Mouse (Mus musculus) C2C12 (cell line): ENCODE results near the gene Dync1i1. TPM values are rescaled to one million over a fixed set of nuclear protein-coding genes. Genes with fewer than 3 reads are reported as not detected.

Experiments used
- H3K27me3 ChIP-seq: one replicate; pipeline ENCODE4 v1.6.1; 2011; ENCODE audit not compliant: control insufficient read depth, insufficient read depth, insufficient read length
- H3K36me3 ChIP-seq: one replicate; pipeline ENCODE4 v1.6.1; 2011; ENCODE audit not compliant: control insufficient read depth, insufficient read depth
- H3K4me3 ChIP-seq: one replicate; pipeline ENCODE4 v1.5.1; 2011; ENCODE audit warnings: mild to moderate bottlenecking, control low read depth; ENCODE audit not compliant: poor library complexity, insufficient read depth, severe bottlenecking
- H3K79me2 ChIP-seq: one replicate; pipeline ENCODE4 v1.6.1; 2011; ENCODE audit not compliant: control insufficient read depth, insufficient read depth
- H3K79me3 ChIP-seq: one replicate; pipeline ENCODE4 v1.6.1; 2011; ENCODE audit warnings: low read depth, control low read depth
- H3ac ChIP-seq: one replicate; pipeline ENCODE3; 2011; ENCODE audit warnings: low read depth; ENCODE audit not compliant: control insufficient read depth, insufficient read length
- CEBPB ChIP-seq: IDR thresholded peaks from one replicate; pipeline ENCODE4 v1.6.1; 2011; ENCODE audit warnings: low read depth, mild to moderate bottlenecking, control low read depth, moderate library complexity
- CTCF ChIP-seq: IDR thresholded peaks from one replicate; pipeline ENCODE4 v1.5.1; 2011; ENCODE audit not compliant: control insufficient read depth, insufficient read depth, insufficient read length
- FOSL1 ChIP-seq: IDR thresholded peaks from one replicate; pipeline ENCODE4 v1.8.0; 2011; ENCODE audit warnings: mild to moderate bottlenecking, low read length; ENCODE audit not compliant: poor library complexity, insufficient read depth, severe bottlenecking
- MAX ChIP-seq: IDR thresholded peaks from one replicate; pipeline ENCODE4 v1.6.1; 2011; ENCODE audit warnings: mild to moderate bottlenecking, control low read depth
- MYOD1 ChIP-seq: IDR thresholded peaks from one replicate; pipeline ENCODE4 v1.6.1; 2011; ENCODE audit warnings: low read depth; ENCODE audit not compliant: control insufficient read depth, insufficient read length
- MYOG ChIP-seq: IDR thresholded peaks from one replicate; pipeline ENCODE4 v1.6.1; 2011; ENCODE audit not compliant: control insufficient read depth, insufficient read length; ENCODE audit errors: extremely low read depth
- USF1 ChIP-seq: IDR thresholded peaks from one replicate; pipeline ENCODE4 v1.6.1; 2011; ENCODE audit warnings: low read depth, mild to moderate bottlenecking, control low read depth, moderate library complexity
- polyA plus RNA-seq: library from polyadenylated mRNA; unstranded; fragments of >200 nt; fragmentation: generic; extraction: Trizol; gene quantifications from one replicate; pipeline ENCODE4 v1.2.1, GENCODE M21; 2012; ENCODE audit warnings: missing spikeins

Gene Dync1i1
- polyA plus RNA-seq, 1 experiment = 0.26 TPM

DNA sequence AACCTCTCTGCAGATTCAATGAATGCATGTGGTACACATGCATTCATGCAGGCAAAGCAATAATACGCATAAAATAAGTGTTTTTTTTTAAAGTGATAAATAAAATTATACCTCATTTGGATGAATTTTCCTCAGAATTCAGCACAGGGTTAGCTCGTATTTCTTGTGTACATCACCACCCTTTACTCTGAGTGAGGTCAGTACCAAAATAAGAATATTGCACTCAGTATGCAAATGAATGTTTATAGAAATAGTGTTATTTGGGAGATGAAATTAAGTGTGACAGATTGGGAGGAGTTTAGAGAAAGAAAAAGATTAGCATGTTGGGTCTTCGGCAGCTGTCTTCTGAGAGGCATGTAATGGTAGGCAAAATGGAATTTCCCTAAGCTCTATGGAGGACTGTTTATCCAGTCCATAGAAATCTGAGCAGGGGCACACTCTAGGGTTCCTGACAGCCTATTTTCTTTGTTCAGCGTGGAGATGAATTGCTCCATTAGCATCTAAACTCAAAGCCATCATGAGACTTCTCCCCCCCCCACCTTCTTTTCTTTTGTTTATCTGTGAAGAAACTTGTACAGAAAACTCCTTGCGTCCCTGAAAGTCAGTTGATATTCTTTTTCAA lies 31.2 kb downstream of the Dync1i1 start:
- no peak for TF ChIP-seq USF1
- TF ChIP-seq MAX = no peak
- no peak for TF ChIP-seq FOSL1
- no peak for TF ChIP-seq CEBPB
- TF ChIP-seq CTCF = no peak
- no peak for TF ChIP-seq MYOD1
- no peak for TF ChIP-seq MYOG
- Histone ChIP-seq H3K27me3 (no peaks in the 10 kb centered on the region), H3ac (no peak overlapping the region), H3K79me3 (no peaks in the 10 kb centered on the region), H3K4me3 (no peak overlapping the region), H3K36me3 (no peaks in the 10 kb centered on the region), H3K79me2 (no peaks in the 10 kb centered on the region)

DNA sequence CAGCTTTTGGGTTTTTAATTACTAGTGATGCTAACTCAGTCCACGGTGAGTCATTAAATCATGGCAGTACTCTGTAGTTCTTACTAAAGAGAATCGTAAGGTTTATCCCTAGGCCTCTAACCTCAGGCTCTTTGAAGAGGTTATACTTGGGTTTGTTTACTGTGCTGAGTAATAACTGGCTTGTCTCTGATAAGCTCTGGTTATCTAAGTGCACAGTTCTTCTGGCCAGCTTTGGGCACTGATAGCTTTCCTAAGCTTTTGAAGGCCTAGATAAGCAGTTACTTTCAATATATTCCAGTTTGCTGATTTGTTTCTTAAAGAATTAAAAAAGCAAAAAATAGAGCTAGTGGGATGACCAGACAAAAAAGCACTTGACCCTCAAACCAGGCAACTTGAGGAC lies 37.5 kb downstream of the Dync1i1 start:
- Histone ChIP-seq H3K79me3 (no peaks in the 10 kb centered on the region), H3K27me3 (no peaks in the 10 kb centered on the region), H3K36me3 (no peaks in the 10 kb centered on the region), H3K79me2 (no peaks in the 10 kb centered on the region), H3K4me3 (no peak overlapping the region), H3ac (no peak overlapping the region)
- TF ChIP-seq MYOG (no peak), USF1 (no peak), FOSL1 (no peak), MYOD1 (no peak), MAX (no peak), CEBPB (no peak), CTCF (no peak)

DNA sequence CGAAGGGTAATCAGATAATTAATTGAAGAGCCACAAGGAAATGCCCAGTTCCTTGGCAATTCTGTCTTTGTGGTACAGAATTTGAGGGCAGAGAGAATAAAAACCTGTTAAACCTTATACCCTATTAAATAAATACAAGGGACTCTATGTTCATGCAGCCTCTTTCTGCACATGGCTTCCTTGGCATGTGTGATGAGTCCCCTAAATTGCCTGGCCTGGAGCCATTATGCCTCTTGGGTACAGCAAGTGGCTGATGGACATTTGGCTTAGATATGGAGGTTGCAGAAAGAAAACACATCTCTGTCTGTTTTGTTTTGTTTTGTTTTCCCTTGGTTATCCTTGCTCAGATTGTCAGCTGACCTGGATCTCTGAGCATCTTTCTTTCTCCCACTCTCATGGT lies 43.1 kb downstream of the Dync1i1 start:
- H3ac ChIP-seq = no peak overlapping the region
- H3K79me3 ChIP-seq = no peaks in the 10 kb centered on the region
- H3K36me3 ChIP-seq = no peaks in the 10 kb centered on the region
- H3K4me3 ChIP-seq = no peak overlapping the region
- H3K79me2 ChIP-seq = no peaks in the 10 kb centered on the region
- H3K27me3 ChIP-seq = no peaks in the 10 kb centered on the region
- no peak for TF ChIP-seq MYOG
- TF ChIP-seq CTCF = no peak
- TF ChIP-seq MAX = no peak
- TF ChIP-seq FOSL1 = no peak
- TF ChIP-seq USF1 = no peak
- TF ChIP-seq CEBPB = no peak
- TF ChIP-seq MYOD1 = no peak

DNA sequence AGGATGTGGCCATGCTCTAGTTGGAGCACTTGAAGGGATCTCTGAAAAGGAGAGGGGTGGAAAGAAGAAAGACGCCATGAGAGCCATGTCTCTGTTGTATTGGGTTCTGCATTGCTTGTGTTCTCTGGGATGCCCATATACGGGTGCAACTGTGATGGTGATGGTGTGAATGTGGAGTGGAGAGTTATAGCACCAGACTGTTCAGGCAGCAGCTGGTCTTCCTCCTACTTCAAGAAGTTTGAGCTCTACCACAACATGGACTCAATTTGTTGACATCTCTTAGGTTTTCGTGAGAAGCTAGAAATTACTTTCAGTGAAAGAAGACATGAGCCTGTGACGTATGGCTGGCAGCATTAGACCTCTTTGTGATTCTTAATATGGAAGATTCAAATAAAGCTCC lies 44.8 kb downstream of the Dync1i1 start:
- TF ChIP-seq MYOG (no peak), FOSL1 (no peak), MAX (no peak), CEBPB (no peak), MYOD1 (no peak), CTCF (no peak), USF1 (no peak)
- Histone ChIP-seq H3K4me3 (no peak overlapping the region), H3K79me3 (no peaks in the 10 kb centered on the region), H3K79me2 (no peaks in the 10 kb centered on the region), H3K27me3 (no peaks in the 10 kb centered on the region), H3ac (no peak overlapping the region), H3K36me3 (no peaks in the 10 kb centered on the region)

DNA sequence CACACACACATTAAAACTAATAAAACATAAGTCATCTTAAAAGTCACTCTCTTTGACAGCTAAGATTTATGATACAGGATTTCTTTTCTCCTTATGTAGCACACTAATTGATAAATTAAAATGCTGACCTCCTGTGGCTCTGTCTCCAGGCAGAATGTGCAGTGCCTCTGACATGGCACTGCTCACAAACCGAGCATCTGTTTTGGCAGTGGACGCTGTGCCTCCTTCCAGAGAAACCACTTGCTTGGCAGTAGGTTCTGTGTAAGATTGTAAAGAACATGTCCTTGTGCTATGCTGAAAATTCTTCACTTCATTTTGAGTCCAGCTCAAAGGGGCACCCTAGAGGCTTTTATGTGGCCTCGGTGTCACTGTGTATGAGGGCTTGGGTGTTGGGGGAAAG lies 50.0 kb downstream of the Dync1i1 start:
- Histone ChIP-seq H3ac (no peak overlapping the region), H3K27me3 (no peaks in the 10 kb centered on the region), H3K36me3 (no peaks in the 10 kb centered on the region), H3K79me2 (no peaks in the 10 kb centered on the region), H3K79me3 (no peaks in the 10 kb centered on the region), H3K4me3 (no peak overlapping the region)
- TF ChIP-seq MYOD1 (no peak), USF1 (no peak), CTCF (no peak), MYOG (no peak), MAX (no peak), CEBPB (no peak), FOSL1 (no peak)

DNA sequence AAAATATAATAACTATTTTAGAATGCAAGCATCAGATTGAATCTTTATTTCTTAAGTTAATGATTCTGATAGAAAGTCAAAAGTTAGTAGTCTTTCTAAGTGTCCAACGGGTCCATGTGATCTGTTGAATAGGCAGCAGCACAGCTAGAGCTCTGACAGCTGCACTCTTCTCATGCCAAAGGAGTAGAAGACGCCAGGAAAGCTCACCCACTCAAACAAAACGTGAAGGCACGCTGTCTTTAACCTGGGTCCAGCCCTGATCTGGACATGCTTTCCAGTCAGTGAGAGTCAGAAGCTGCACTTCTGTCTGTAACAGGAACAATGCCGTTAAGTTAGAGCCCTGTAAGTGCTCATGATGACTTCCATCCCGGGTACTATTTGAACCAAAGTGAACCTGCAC lies 56.3 kb downstream of the Dync1i1 start:
- H3ac ChIP-seq = no peak overlapping the region
- no peaks in the 10 kb centered on the region for H3K79me3 ChIP-seq
- no peaks in the 10 kb centered on the region for H3K27me3 ChIP-seq
- no peaks in the 10 kb centered on the region for H3K79me2 ChIP-seq
- H3K4me3 ChIP-seq = no peak overlapping the region
- TF ChIP-seq MYOG (no peak), FOSL1 (no peak), CEBPB (no peak), CTCF (no peak), MYOD1 (no peak), MAX (no peak), USF1 (no peak)
- H3K36me3 ChIP-seq = no peaks in the 10 kb centered on the region
